Mouse (Mus musculus): ENCODE measurements at regions not wholly inside any gene's neighbourhood (a gene's known extent, or its start where the extent isn't known, plus 50 kb on each side); places are given as distances from the start of the nearest gene placed in this dataset.
A peak's percentile ranks its signal among the peaks of the same experiment; 100 is the strongest.

DNA sequence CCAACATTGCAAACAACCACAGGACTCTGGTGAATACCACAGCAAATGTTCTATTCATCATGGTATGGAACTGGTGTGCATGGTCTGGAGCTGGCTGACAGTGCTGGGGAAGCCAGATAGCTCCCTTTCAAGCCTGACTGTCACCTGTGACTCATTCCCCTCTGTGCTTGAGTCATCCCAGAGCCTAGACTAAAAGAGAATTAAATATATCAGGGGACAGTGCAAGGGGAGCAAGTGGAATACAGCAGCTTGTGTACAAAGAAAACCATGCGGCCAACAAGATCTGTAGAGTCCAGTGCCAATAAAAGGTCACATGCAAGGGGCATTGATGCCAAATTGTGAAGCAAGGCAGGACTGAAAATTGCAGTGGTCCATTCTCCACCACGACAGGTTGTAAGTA, 117.7 kb downstream of the Pah start:
- Histone ChIP-seq H3K4me2 (ENCODE audit: low read depth, low read length, poor library complexity, severe bottlenecking) (no peak overlapping the region), H3K9ac (replicated peaks; ENCODE audit: low read length, poor library complexity, severe bottlenecking) (no peak overlapping the region), H3K9me3 (ENCODE audit: low read length) (no peaks in the 10 kb centered on the region), H3K36me3 (ENCODE audit: insufficient read depth, low read length) (no peaks in the 10 kb centered on the region), H3K4me1 (ENCODE audit: insufficient read depth, low read length) (no peaks in the 10 kb centered on the region), H3K27me3 (ENCODE audit: insufficient read depth, low read length) (no peaks in the 10 kb centered on the region), H3K4me3 (ENCODE audit: low read depth, low read length) (no peak overlapping the region), H3K27ac (ENCODE audit: low read depth, low read length) (no peak overlapping the region)
- no peak for ATAC-seq (ENCODE audit: low FRiP score)
- DNase-seq (ENCODE audit: low spot score): no peak
- 76% methylated on average over 2 of the region's 2 CpGs for WGBS
- no peak for TF ChIP-seq CTCF (IDR thresholded peaks at IDR 0.05)

GRCm38 (mm10) chr10:87649091-87649490, 127.5 kb downstream of the Pah start:
- DNase-seq (ENCODE audit: low spot score): peak; percentile 47
- no peak for ATAC-seq (ENCODE audit: low FRiP score)
- H3K27me3 ChIP-seq (ENCODE audit: insufficient read depth, low read length): no peaks in the 10 kb centered on the region
- no peaks in the 10 kb centered on the region for H3K9me3 ChIP-seq (ENCODE audit: low read length)
- peak; percentile 74 for TF ChIP-seq CTCF (IDR thresholded peaks at IDR 0.05)
- H3K9ac ChIP-seq (replicated peaks; ENCODE audit: low read length, poor library complexity, severe bottlenecking): no peak overlapping the region
- no peak overlapping the region for H3K27ac ChIP-seq (ENCODE audit: low read depth, low read length)
- H3K4me3 ChIP-seq (ENCODE audit: low read depth, low read length): no peak overlapping the region
- H3K36me3 ChIP-seq (ENCODE audit: insufficient read depth, low read length): no peaks in the 10 kb centered on the region
- H3K4me1 ChIP-seq (ENCODE audit: insufficient read depth, low read length): no peaks in the 10 kb centered on the region
- 15% methylated on average over 1 of the region's 1 CpGs for WGBS
- no peak overlapping the region for H3K4me2 ChIP-seq (ENCODE audit: low read depth, low read length, poor library complexity, severe bottlenecking)

- no peak for ATAC-seq (ENCODE audit: low FRiP score)
- no peaks in the 10 kb centered on the region for H3K4me1 ChIP-seq (ENCODE audit: insufficient read depth, low read length)
- H3K27ac ChIP-seq (ENCODE audit: low read depth, low read length): no peak overlapping the region
- no peak overlapping the region for H3K9ac ChIP-seq (replicated peaks; ENCODE audit: low read length, poor library complexity, severe bottlenecking)
- peak; percentile 69 for DNase-seq (ENCODE audit: low spot score)
- H3K4me2 ChIP-seq (ENCODE audit: low read depth, low read length, poor library complexity, severe bottlenecking): no peak overlapping the region
- WGBS: 53% methylated on average over 8 of the region's 8 CpGs
- no peaks in the 10 kb centered on the region for H3K27me3 ChIP-seq (ENCODE audit: insufficient read depth, low read length)
- H3K4me3 ChIP-seq (ENCODE audit: low read depth, low read length): no peak overlapping the region
- H3K36me3 ChIP-seq (ENCODE audit: insufficient read depth, low read length): no peaks in the 10 kb centered on the region
- no peaks in the 10 kb centered on the region for H3K9me3 ChIP-seq (ENCODE audit: low read length)
- no peak for TF ChIP-seq CTCF (IDR thresholded peaks at IDR 0.05)
Observed at GRCm38 (mm10) chr10:87652139-87652740, 130.6 kb downstream of the Pah start.

GRCm38 (mm10) chr10:87654112-87654511, 132.5 kb downstream of the Pah start:
- H3K4me1 ChIP-seq (ENCODE audit: insufficient read depth, low read length): no peaks in the 10 kb centered on the region
- no peak for TF ChIP-seq CTCF (IDR thresholded peaks at IDR 0.05)
- ATAC-seq (ENCODE audit: low FRiP score) (no peak), DNase-seq (ENCODE audit: low spot score) (no peak)
- no peak overlapping the region for H3K27ac ChIP-seq (ENCODE audit: low read depth, low read length)
- no peak overlapping the region for H3K4me3 ChIP-seq (ENCODE audit: low read depth, low read length)
- H3K36me3 ChIP-seq (ENCODE audit: insufficient read depth, low read length): no peaks in the 10 kb centered on the region
- whole genome bisulfite sequencing: 88% methylated on average over 4 of the region's 4 CpGs
- no peaks in the 10 kb centered on the region for H3K9me3 ChIP-seq (ENCODE audit: low read length)
- H3K9ac ChIP-seq (replicated peaks; ENCODE audit: low read length, poor library complexity, severe bottlenecking): no peak overlapping the region
- no peak overlapping the region for H3K4me2 ChIP-seq (ENCODE audit: low read depth, low read length, poor library complexity, severe bottlenecking)
- H3K27me3 ChIP-seq (ENCODE audit: insufficient read depth, low read length): no peaks in the 10 kb centered on the region

DNA sequence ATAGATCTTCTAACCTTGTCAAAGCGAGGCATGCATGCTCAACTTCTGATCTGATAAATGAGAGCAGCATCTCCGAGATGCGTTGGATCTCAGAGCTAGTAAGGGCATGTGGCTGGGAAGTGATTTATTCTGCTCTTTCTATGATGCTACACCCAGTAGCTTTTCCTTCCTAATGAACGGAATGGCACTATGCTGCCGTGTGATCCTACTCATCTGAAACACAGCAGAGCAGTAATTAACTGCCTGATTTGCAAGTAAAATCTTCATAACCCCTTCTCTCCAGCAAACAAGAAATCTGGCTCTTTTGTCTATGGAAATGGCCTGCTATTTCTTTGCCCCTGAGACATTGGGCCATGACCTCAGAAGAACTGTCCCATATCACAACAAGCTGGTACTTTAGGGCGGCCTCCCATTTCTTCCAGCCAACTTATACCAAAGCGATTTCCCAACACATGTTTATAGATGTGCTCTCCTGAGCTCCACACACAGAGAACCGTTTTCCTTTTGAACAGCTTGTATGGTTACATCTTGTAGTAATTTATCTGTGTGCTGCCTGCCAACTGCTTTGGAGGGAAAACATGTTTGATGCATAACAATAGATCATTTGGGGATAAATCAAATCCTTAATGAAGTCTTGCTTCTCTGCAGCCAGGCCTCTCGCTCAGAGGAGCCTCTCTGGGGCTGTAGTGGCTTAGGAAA, 144.6 kb downstream of the Pah start:
- H3K27ac ChIP-seq (ENCODE audit: low read depth, low read length): no peak overlapping the region
- ATAC-seq (ENCODE audit: low FRiP score): no peak
- H3K4me2 ChIP-seq (ENCODE audit: low read depth, low read length, poor library complexity, severe bottlenecking): no peak overlapping the region
- no peak overlapping the region for H3K9ac ChIP-seq (replicated peaks; ENCODE audit: low read length, poor library complexity, severe bottlenecking)
- no peaks in the 10 kb centered on the region for H3K4me1 ChIP-seq (ENCODE audit: insufficient read depth, low read length)
- H3K36me3 ChIP-seq (ENCODE audit: insufficient read depth, low read length): no peaks in the 10 kb centered on the region
- H3K27me3 ChIP-seq (ENCODE audit: insufficient read depth, low read length): no peaks in the 10 kb centered on the region
- no peak for TF ChIP-seq CTCF (IDR thresholded peaks at IDR 0.05)
- 63% methylated on average over 9 of the region's 9 CpGs for WGBS
- DNase-seq (ENCODE audit: low spot score): peak; percentile 6
- no peaks in the 10 kb centered on the region for H3K9me3 ChIP-seq (ENCODE audit: low read length)
- no peak overlapping the region for H3K4me3 ChIP-seq (ENCODE audit: low read depth, low read length)

DNA sequence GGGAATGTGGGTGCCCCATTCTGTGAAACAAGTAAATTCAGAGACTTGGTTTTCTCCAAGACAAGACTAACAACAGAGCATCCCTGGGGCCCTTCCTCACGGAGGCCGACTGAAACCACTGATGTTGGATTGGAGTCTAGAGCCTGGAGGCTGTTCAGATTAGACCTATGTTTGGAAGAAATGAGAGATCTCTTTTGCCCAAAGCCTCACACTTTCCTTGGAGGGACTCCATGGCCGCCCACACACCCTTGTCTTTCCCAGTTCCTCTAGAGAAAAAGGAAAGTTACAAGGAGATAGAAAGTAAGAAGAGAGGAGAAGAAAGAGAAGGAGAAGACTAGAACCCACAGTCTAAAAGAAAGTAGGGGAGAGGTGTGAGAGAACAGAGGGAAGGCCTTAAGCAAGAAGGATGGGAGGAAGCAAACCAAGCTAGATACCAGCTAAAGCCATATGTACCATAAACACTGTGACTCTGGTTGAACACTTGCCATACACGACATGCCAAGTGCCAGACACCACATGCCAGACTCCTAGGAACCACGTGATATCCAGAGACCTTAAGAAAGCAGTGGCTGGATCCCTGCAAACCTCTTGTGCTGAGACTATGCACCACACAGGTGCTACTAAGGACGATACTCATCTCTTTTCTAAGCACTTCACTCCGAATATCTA, 145.3 kb downstream of the Pah start:
- 74% methylated on average over 7 of the region's 7 CpGs for WGBS
- Histone ChIP-seq H3K27ac (ENCODE audit: low read depth, low read length) (no peak overlapping the region), H3K36me3 (ENCODE audit: insufficient read depth, low read length) (no peaks in the 10 kb centered on the region), H3K9ac (replicated peaks; ENCODE audit: low read length, poor library complexity, severe bottlenecking) (no peak overlapping the region), H3K9me3 (ENCODE audit: low read length) (no peaks in the 10 kb centered on the region), H3K4me2 (ENCODE audit: low read depth, low read length, poor library complexity, severe bottlenecking) (no peak overlapping the region), H3K4me3 (ENCODE audit: low read depth, low read length) (no peak overlapping the region), H3K4me1 (ENCODE audit: insufficient read depth, low read length) (no peaks in the 10 kb centered on the region), H3K27me3 (ENCODE audit: insufficient read depth, low read length) (no peaks in the 10 kb centered on the region)
- no peak for TF ChIP-seq CTCF (IDR thresholded peaks at IDR 0.05)
- no peak for ATAC-seq (ENCODE audit: low FRiP score)
- DNase-seq (ENCODE audit: low spot score): no peak
